Mouse (Mus musculus): ENCODE data around the gene Cnksr1. TPM values are rescaled to one million over a fixed set of nuclear protein-coding genes. Genes with fewer than 3 reads are reported as not detected.
"Not testable (repeated sequence)": the region's sequence is repeated elsewhere in the genome, so short reads cannot be mapped to it uniquely, and the experiment has no call there.

Cnksr1 gene
- polyA plus RNA-seq, 2 experiments: 0.06 TPM; not detected in 1

GRCm38 (mm10) chr4:134284942-134285341 lies 46.7 kb upstream of the Cnksr1 start:
- WGBS (ENCODE audit: insufficient replicate concordance): 13% methylated on average over 2 of the region's 2 CpGs
- TF ChIP-seq CTCF (IDR thresholded peaks at IDR 0.05; ENCODE audit: low read depth) (no peak), EP300 (IDR thresholded peaks at IDR 0.05; ENCODE audit: low read depth) (0 out of 2 replicates have a peak, but pooled peaks have one; percentile 6)
- peak overlapping the region; percentile 71 for H3K27ac ChIP-seq
- H3K27me3 ChIP-seq (ENCODE audit: control insufficient read depth, insufficient read depth, low read length): no peaks in the 10 kb centered on the region
- peaks cover 21 to 29% of the 10 kb centered on the region in 2 experiments for H3K4me1 ChIP-seq (replicated peaks; ENCODE audit: control insufficient read depth in 2 of 2, insufficient read depth in 2 of 2, low read length in 1 of 2)
- H3K9ac ChIP-seq (replicated peaks): peak overlapping the region; percentile 54
- ATAC-seq (ENCODE audit: insufficient read depth): no peak
- H3K4me3 ChIP-seq (ENCODE audit: insufficient read depth in 1 of 2, low read depth in 2 of 2, low read length in 2 of 2): peak overlapping the region; percentile 18 to 97; a peak in 3 of 4 replicates
- H3K9me3 ChIP-seq (ENCODE audit: control insufficient read depth, low read length): no peaks in the 10 kb centered on the region
- DNase-seq (ENCODE audit: low read depth in 3 of 3, low spot score in 3 of 3): peak; percentile 64 to 74 (median 71)
- peaks cover 39% of the 10 kb centered on the region for H3K36me3 ChIP-seq (replicated peaks; ENCODE audit: control insufficient read depth, insufficient read depth, low read depth)
- H3K4me2 ChIP-seq (ENCODE audit: low read depth): peak overlapping the region; percentile 83

GRCm38 (mm10) chr4:134273417-134274345 lies 35.5 kb upstream of the Cnksr1 start:
- ATAC-seq (ENCODE audit: insufficient read depth) (peak; percentile 94), DNase-seq (ENCODE audit: low read depth in 3 of 3, low spot score in 3 of 3) (peak; percentile 88 to 92 (median 88))
- Histone ChIP-seq H3K4me1 (replicated peaks; ENCODE audit: control insufficient read depth in 2 of 2, insufficient read depth in 2 of 2, low read length in 1 of 2) (peaks cover 16 to 20% of the 10 kb centered on the region in 2 experiments), H3K27me3 (ENCODE audit: control insufficient read depth, insufficient read depth, low read length) (no peaks in the 10 kb centered on the region), H3K27ac (peak overlapping the region; percentile 93), H3K9me3 (ENCODE audit: control insufficient read depth, low read length) (no peaks in the 10 kb centered on the region), H3K9ac (replicated peaks) (peak overlapping the region; percentile 49), H3K4me3 (ENCODE audit: insufficient read depth in 1 of 2, low read depth in 2 of 2, low read length in 2 of 2) (peak overlapping the region; percentile 20 to 45; a peak in 3 of 4 replicates), H3K36me3 (replicated peaks; ENCODE audit: control insufficient read depth, insufficient read depth, low read depth) (peaks cover 18% of the 10 kb centered on the region), H3K4me2 (ENCODE audit: low read depth) (peak overlapping the region; percentile 73)
- peak; percentile 76 for TF ChIP-seq EP300 (IDR thresholded peaks at IDR 0.05; ENCODE audit: low read depth)
- no peak for TF ChIP-seq CTCF (IDR thresholded peaks at IDR 0.05; ENCODE audit: low read depth)
- under 1% methylated on average over 14 of the region's 14 CpGs for WGBS (ENCODE audit: insufficient replicate concordance)

GRCm38 (mm10) chr4:134272731-134273416 lies 34.7 kb upstream of the Cnksr1 start:
- no peaks in the 10 kb centered on the region for H3K9me3 ChIP-seq (ENCODE audit: control insufficient read depth, low read length)
- H3K4me1 ChIP-seq (replicated peaks; ENCODE audit: control insufficient read depth in 2 of 2, insufficient read depth in 2 of 2, low read length in 1 of 2): peaks cover 16 to 20% of the 10 kb centered on the region in 2 experiments
- no peak for TF ChIP-seq EP300 (IDR thresholded peaks at IDR 0.05; ENCODE audit: low read depth)
- TF ChIP-seq CTCF (IDR thresholded peaks at IDR 0.05; ENCODE audit: low read depth): no peak
- H3K9ac ChIP-seq (replicated peaks): peak overlapping the region; percentile 49
- peak; percentile 49; the same call in 1 of the 2 replicates for ATAC-seq (ENCODE audit: insufficient read depth)
- 11% methylated on average over 13 of the region's 13 CpGs for WGBS (ENCODE audit: insufficient replicate concordance)
- H3K27me3 ChIP-seq (ENCODE audit: control insufficient read depth, insufficient read depth, low read length): no peaks in the 10 kb centered on the region
- no peak for DNase-seq (ENCODE audit: low read depth in 3 of 3, low spot score in 3 of 3)
- H3K27ac ChIP-seq: peak overlapping the region; percentile 93
- H3K4me2 ChIP-seq (ENCODE audit: low read depth): peak overlapping the region; percentile 73
- peak overlapping the region; percentile 41 to 45 for H3K4me3 ChIP-seq (ENCODE audit: insufficient read depth in 1 of 2, low read depth in 2 of 2, low read length in 2 of 2)
- peaks cover 12% of the 10 kb centered on the region for H3K36me3 ChIP-seq (replicated peaks; ENCODE audit: control insufficient read depth, insufficient read depth, low read depth)

- Histone ChIP-seq H3K9me3 (ENCODE audit: control insufficient read depth, low read length) (no peaks in the 10 kb centered on the region), H3K4me3 (ENCODE audit: insufficient read depth in 1 of 2, low read depth in 2 of 2, low read length in 2 of 2) (no peak overlapping the region), H3K9ac (replicated peaks) (no peak overlapping the region), H3K4me1 (replicated peaks; ENCODE audit: control insufficient read depth in 2 of 2, insufficient read depth in 2 of 2, low read length in 1 of 2) (peaks cover 16 to 20% of the 10 kb centered on the region in 2 experiments), H3K27me3 (ENCODE audit: control insufficient read depth, insufficient read depth, low read length) (no peaks in the 10 kb centered on the region), H3K4me2 (ENCODE audit: low read depth) (no peak overlapping the region), H3K36me3 (replicated peaks; ENCODE audit: control insufficient read depth, insufficient read depth, low read depth) (peaks cover 8% of the 10 kb centered on the region), H3K27ac (no peak overlapping the region)
- TF ChIP-seq EP300 (IDR thresholded peaks at IDR 0.05; ENCODE audit: low read depth): no peak
- TF ChIP-seq CTCF (IDR thresholded peaks at IDR 0.05; ENCODE audit: low read depth): no peak
- WGBS (ENCODE audit: insufficient replicate concordance): 60% methylated on average over 7 of the region's 7 CpGs
- no peak for DNase-seq (ENCODE audit: low read depth in 3 of 3, low spot score in 3 of 3)
- ATAC-seq (ENCODE audit: insufficient read depth): no peak
Measured at GRCm38 (mm10) chr4:134271979-134272378, 33.8 kb upstream of the Cnksr1 start.

DNA sequence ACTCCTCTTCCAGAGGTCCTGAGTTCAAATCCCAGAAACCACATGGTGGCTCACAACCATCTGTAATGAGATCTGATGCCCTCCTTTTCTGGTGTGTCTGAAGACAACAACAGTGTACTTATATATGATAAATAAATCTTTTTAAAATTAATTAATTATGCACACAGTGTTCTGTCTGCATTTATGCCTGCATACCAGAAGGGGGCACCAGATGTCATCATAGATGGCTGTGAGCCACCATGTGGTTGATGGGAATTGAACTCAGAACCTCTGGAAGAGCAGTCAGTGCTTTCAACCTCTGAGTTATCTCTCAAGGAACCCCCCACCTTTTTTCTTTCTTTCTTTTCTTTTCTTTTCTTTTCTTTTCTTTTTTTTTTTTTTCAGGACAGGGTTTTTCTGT lies 31.4 kb upstream of the Cnksr1 start:
- ATAC-seq (ENCODE audit: insufficient read depth); DNase-seq (ENCODE audit: low read depth in 3 of 3, low spot score in 3 of 3); H3K9me3 ChIP-seq (ENCODE audit: control insufficient read depth, low read length); H3K27me3 ChIP-seq (ENCODE audit: control insufficient read depth, insufficient read depth, low read length); H3K36me3 ChIP-seq (replicated peaks; ENCODE audit: control insufficient read depth, insufficient read depth, low read depth); H3K27ac ChIP-seq; H3K4me3 ChIP-seq (ENCODE audit: insufficient read depth in 1 of 2, low read depth in 2 of 2, low read length in 2 of 2); H3K4me2 ChIP-seq (ENCODE audit: low read depth); H3K9ac ChIP-seq (replicated peaks): not testable (repeated sequence)
- H3K4me1 ChIP-seq (replicated peaks; ENCODE audit: control insufficient read depth in 2 of 2, insufficient read depth in 2 of 2, low read length in 1 of 2): peaks cover 16 to 20% of the 10 kb centered on the region in 2 experiments
- TF ChIP-seq CTCF (IDR thresholded peaks at IDR 0.05; ENCODE audit: low read depth): peak; percentile 70

All from liver, embryonic 14.5 days (tissue).